Mouse (Mus musculus): ENCODE measurements at regions not wholly inside any gene's neighbourhood (a gene's known extent, or its start where the extent isn't known, plus 50 kb on each side); places are given as distances from the start of the nearest gene placed in this dataset.

GRCm38 (mm10) chr8:126081279-126081678 lies 86.3 kb downstream of the Kcnk1 start:
- Histone ChIP-seq H3K9ac (ENCODE audit: low read depth, low read length, severe bottlenecking) (no peak overlapping the region), H3K27me3 (ENCODE audit: control insufficient read depth, insufficient read depth, low read length) (no peaks in the 10 kb centered on the region), H3K27ac (replicated peaks; ENCODE audit: low read depth, low read length) (no peak overlapping the region), H3K4me3 (replicated peaks; ENCODE audit: low read length) (no peak overlapping the region), H3K4me2 (replicated peaks; ENCODE audit: low read depth, low read length, severe bottlenecking) (no peak overlapping the region), H3K36me3 (ENCODE audit: control insufficient read depth, insufficient read depth, low read length) (no peaks in the 10 kb centered on the region), H3K9me3 (ENCODE audit: control insufficient read depth, low read length) (no peaks in the 10 kb centered on the region), H3K4me1 (ENCODE audit: control insufficient read depth, insufficient read depth, low read length) (no peaks in the 10 kb centered on the region)
- peak; percentile 32 for DNase-seq (ENCODE audit: low spot score)
- no peak for TF ChIP-seq POLR2A (IDR thresholded peaks at IDR 0.05; ENCODE audit: borderline replicate concordance, extremely low read depth, insufficient read depth, insufficient read length)
- no peak for ATAC-seq (ENCODE audit: low FRiP score, low read depth)

- Histone ChIP-seq H3K4me1 (ENCODE audit: control insufficient read depth, insufficient read depth, low read length) (no peaks in the 10 kb centered on the region), H3K9ac (ENCODE audit: low read depth, low read length, severe bottlenecking) (no peak overlapping the region), H3K9me3 (ENCODE audit: control insufficient read depth, low read length) (no peaks in the 10 kb centered on the region), H3K36me3 (ENCODE audit: control insufficient read depth, insufficient read depth, low read length) (no peaks in the 10 kb centered on the region), H3K4me3 (replicated peaks; ENCODE audit: low read length) (no peak overlapping the region), H3K27me3 (ENCODE audit: control insufficient read depth, insufficient read depth, low read length) (no peaks in the 10 kb centered on the region), H3K27ac (replicated peaks; ENCODE audit: low read depth, low read length) (no peak overlapping the region), H3K4me2 (replicated peaks; ENCODE audit: low read depth, low read length, severe bottlenecking) (no peak overlapping the region)
- DNase-seq (ENCODE audit: low spot score) (no peak), ATAC-seq (ENCODE audit: low FRiP score, low read depth) (no peak)
- TF ChIP-seq POLR2A (IDR thresholded peaks at IDR 0.05; ENCODE audit: borderline replicate concordance, extremely low read depth, insufficient read depth, insufficient read length): no peak
- 49% methylated on average over 1 of the region's 1 CpGs for WGBS
Observed at GRCm38 (mm10) chr8:126082827-126083226, 87.9 kb downstream of the Kcnk1 start.

- no peak overlapping the region for H3K27ac ChIP-seq (replicated peaks; ENCODE audit: low read depth, low read length)
- no peaks in the 10 kb centered on the region for H3K4me1 ChIP-seq (ENCODE audit: control insufficient read depth, insufficient read depth, low read length)
- H3K4me3 ChIP-seq (replicated peaks; ENCODE audit: low read length): no peak overlapping the region
- 50% methylated on average over 1 of the region's 1 CpGs for WGBS
- ATAC-seq (ENCODE audit: low FRiP score, low read depth): no peak
- H3K9me3 ChIP-seq (ENCODE audit: control insufficient read depth, low read length): no peaks in the 10 kb centered on the region
- H3K9ac ChIP-seq (ENCODE audit: low read depth, low read length, severe bottlenecking): no peak overlapping the region
- no peak overlapping the region for H3K4me2 ChIP-seq (replicated peaks; ENCODE audit: low read depth, low read length, severe bottlenecking)
- no peak for TF ChIP-seq POLR2A (IDR thresholded peaks at IDR 0.05; ENCODE audit: borderline replicate concordance, extremely low read depth, insufficient read depth, insufficient read length)
- no peaks in the 10 kb centered on the region for H3K36me3 ChIP-seq (ENCODE audit: control insufficient read depth, insufficient read depth, low read length)
- no peaks in the 10 kb centered on the region for H3K27me3 ChIP-seq (ENCODE audit: control insufficient read depth, insufficient read depth, low read length)
- no peak for DNase-seq (ENCODE audit: low spot score)
Observed at GRCm38 (mm10) chr8:126090772-126091171, 95.8 kb downstream of the Kcnk1 start.

- H3K9me3 ChIP-seq (ENCODE audit: control insufficient read depth, low read length): no peaks in the 10 kb centered on the region
- no peaks in the 10 kb centered on the region for H3K27me3 ChIP-seq (ENCODE audit: control insufficient read depth, insufficient read depth, low read length)
- H3K4me1 ChIP-seq (ENCODE audit: control insufficient read depth, insufficient read depth, low read length): no peaks in the 10 kb centered on the region
- no peak overlapping the region for H3K27ac ChIP-seq (replicated peaks; ENCODE audit: low read depth, low read length)
- no peak overlapping the region for H3K9ac ChIP-seq (ENCODE audit: low read depth, low read length, severe bottlenecking)
- 66% methylated on average over 2 of the region's 2 CpGs for WGBS
- DNase-seq (ENCODE audit: low spot score): no peak
- H3K4me2 ChIP-seq (replicated peaks; ENCODE audit: low read depth, low read length, severe bottlenecking): no peak overlapping the region
- H3K4me3 ChIP-seq (replicated peaks; ENCODE audit: low read length): no peak overlapping the region
- TF ChIP-seq POLR2A (IDR thresholded peaks at IDR 0.05; ENCODE audit: borderline replicate concordance, extremely low read depth, insufficient read depth, insufficient read length): no peak
- no peak for ATAC-seq (ENCODE audit: low FRiP score, low read depth)
- no peaks in the 10 kb centered on the region for H3K36me3 ChIP-seq (ENCODE audit: control insufficient read depth, insufficient read depth, low read length)
Observed at GRCm38 (mm10) chr8:126094005-126094404, 99.0 kb downstream of the Kcnk1 start.

- no peak for TF ChIP-seq POLR2A (IDR thresholded peaks at IDR 0.05; ENCODE audit: borderline replicate concordance, extremely low read depth, insufficient read depth, insufficient read length)
- no peak overlapping the region for H3K27ac ChIP-seq (replicated peaks; ENCODE audit: low read depth, low read length)
- 66% methylated on average over 6 of the region's 6 CpGs for WGBS
- no peak overlapping the region for H3K9ac ChIP-seq (ENCODE audit: low read depth, low read length, severe bottlenecking)
- H3K27me3 ChIP-seq (ENCODE audit: control insufficient read depth, insufficient read depth, low read length): no peaks in the 10 kb centered on the region
- no peak overlapping the region for H3K4me3 ChIP-seq (replicated peaks; ENCODE audit: low read length)
- H3K4me1 ChIP-seq (ENCODE audit: control insufficient read depth, insufficient read depth, low read length): no peaks in the 10 kb centered on the region
- no peak for ATAC-seq (ENCODE audit: low FRiP score, low read depth)
- no peak overlapping the region for H3K4me2 ChIP-seq (replicated peaks; ENCODE audit: low read depth, low read length, severe bottlenecking)
- no peaks in the 10 kb centered on the region for H3K36me3 ChIP-seq (ENCODE audit: control insufficient read depth, insufficient read depth, low read length)
- no peak for DNase-seq (ENCODE audit: low spot score)
- H3K9me3 ChIP-seq (ENCODE audit: control insufficient read depth, low read length): no peaks in the 10 kb centered on the region
Observed at GRCm38 (mm10) chr8:126096056-126096455, 101.1 kb downstream of the Kcnk1 start.

- no peaks in the 10 kb centered on the region for H3K4me1 ChIP-seq (ENCODE audit: control insufficient read depth, insufficient read depth, low read length)
- ATAC-seq (ENCODE audit: low FRiP score, low read depth) (no peak), DNase-seq (ENCODE audit: low spot score) (no peak)
- H3K4me3 ChIP-seq (replicated peaks; ENCODE audit: low read length): no peak overlapping the region
- no peak overlapping the region for H3K4me2 ChIP-seq (replicated peaks; ENCODE audit: low read depth, low read length, severe bottlenecking)
- no peak overlapping the region for H3K9ac ChIP-seq (ENCODE audit: low read depth, low read length, severe bottlenecking)
- H3K9me3 ChIP-seq (ENCODE audit: control insufficient read depth, low read length): no peaks in the 10 kb centered on the region
- 61% methylated on average over 9 of the region's 9 CpGs for WGBS
- TF ChIP-seq POLR2A (IDR thresholded peaks at IDR 0.05; ENCODE audit: borderline replicate concordance, extremely low read depth, insufficient read depth, insufficient read length): no peak
- no peaks in the 10 kb centered on the region for H3K36me3 ChIP-seq (ENCODE audit: control insufficient read depth, insufficient read depth, low read length)
- H3K27me3 ChIP-seq (ENCODE audit: control insufficient read depth, insufficient read depth, low read length): no peaks in the 10 kb centered on the region
- H3K27ac ChIP-seq (replicated peaks; ENCODE audit: low read depth, low read length): no peak overlapping the region
Observed at GRCm38 (mm10) chr8:126096636-126097170, 101.7 kb downstream of the Kcnk1 start.

All from limb, embryonic 14.5 days (tissue).